Mouse (Mus musculus) ovary, adult 18-20 months (tissue): ENCODE data around the gene Arpc1a.
"Not testable (repeated sequence)": the region's sequence is repeated elsewhere in the genome, so short reads cannot be mapped to it uniquely, and the experiment has no call there.

Experiments
- DNase-seq: peaks from one replicate; pipeline ENCODE4 v3.0.0; 2022; ENCODE audit warnings: low spot score, mixed read lengths

The Arpc1a gene

DNA sequence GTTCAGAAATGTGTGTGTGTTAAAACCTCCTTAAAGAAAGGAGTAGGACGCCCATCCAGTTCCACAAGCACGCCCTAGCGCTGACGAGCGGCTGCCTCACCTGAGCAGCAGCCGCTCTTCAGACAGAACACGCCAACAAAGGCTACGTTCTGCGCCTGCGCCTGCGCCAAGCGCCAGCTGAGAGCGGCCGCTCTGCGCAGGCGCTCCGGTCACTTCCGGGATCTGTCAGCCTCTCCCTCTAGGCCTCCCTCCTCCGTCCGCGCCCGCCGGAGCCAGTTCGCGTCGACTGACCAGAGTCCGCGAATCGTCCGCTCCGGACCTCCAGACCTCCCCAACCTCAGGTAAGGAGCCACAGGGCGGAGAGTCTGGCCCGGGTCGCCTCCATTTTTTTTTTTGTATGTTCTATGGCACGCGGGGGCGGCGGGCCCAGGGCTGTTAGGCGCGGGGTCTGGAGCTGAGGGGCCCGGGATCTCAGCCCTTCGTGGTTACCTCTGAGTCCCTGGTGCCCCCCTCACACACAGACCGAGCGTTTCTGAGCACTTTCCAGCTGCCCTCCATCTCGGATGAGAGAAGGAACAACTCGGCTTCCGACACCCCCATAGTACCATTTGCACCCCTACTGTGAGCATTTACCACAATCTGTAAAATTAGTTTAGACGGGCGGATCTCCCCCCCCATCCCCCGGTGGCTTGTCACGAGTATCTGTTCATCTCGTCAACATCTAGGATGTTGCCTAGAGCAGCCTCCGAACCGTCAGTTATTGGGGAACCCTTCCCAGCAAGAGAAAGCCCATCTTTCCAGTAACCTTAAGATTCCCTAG lies at the start of gene Arpc1a, which contains the start of gene Kpna7:
TSS of gene Arpc1a (plus strand) at position 199 of the 820 bp plus-strand sequence.
TSS of gene Kpna7 (minus strand) at position 399 of the 820 bp plus-strand sequence.
- DNase-seq, result peak; percentile 88

DNA sequence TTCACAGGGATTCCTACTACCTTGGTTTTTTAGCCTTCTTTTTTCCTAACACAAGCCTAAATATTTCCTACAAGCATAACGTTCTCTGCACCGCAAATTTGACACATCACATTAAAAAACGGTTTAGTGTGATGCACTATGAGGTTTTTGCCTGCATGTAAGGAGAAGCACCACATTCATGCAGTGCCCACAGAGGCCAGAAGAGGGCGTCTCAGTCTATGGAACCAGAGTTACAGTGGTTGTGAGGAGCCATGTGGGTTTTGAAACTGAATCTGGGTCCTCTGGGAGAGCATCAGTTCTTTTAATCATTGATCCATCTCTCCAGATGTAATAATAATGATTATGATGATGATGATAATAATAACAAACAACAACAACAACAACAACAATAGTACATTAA lies 42.0 kb upstream of the Arpc1a start:
- no peak for DNase-seq

DNA sequence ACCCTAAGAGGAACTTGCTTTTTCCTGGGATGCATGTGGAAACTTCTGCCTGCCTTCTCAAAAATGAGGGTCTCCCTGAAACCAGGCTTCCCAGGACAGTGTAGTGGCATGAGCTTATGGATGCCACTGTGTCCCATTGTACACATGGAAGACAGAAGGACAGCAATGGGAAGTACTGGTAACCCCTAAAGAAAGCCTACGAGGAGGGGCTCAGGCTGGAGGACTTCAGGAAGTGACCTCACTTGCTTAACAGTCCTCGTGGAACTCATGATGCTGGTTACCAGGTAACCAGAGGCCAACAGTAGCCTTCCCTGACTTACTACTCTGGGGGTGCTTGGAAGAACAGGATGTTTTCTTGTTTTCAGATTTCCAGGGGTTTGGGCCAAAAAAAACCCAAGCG lies 40.9 kb upstream of the Arpc1a start, which contains the start of gene 1700018F24Rik:
TSS of gene 1700018F24Rik (plus strand) at position 301 of the 400 bp plus-strand sequence.
- not testable (repeated sequence) for DNase-seq

DNA sequence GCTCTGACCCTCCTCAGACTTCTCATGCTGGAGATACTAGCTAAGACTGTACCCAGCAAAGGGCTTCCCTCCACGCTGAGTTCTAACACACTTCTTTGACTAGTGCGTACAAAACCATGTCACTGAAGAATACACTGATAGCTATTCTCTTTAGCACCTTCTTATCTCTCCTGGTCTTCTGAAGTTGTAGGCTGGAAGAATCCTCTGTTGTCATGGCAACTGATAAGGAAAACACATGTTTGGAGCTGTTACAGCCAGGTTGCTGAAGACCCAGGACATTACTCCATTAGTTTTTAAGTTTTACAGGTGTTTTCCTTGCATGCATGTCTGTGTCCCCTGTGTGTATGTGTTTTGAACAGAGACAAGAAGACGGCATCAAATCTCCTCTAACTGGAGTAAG lies 29.4 kb upstream of the Arpc1a start:
- DNase-seq, result not testable (repeated sequence)

DNA sequence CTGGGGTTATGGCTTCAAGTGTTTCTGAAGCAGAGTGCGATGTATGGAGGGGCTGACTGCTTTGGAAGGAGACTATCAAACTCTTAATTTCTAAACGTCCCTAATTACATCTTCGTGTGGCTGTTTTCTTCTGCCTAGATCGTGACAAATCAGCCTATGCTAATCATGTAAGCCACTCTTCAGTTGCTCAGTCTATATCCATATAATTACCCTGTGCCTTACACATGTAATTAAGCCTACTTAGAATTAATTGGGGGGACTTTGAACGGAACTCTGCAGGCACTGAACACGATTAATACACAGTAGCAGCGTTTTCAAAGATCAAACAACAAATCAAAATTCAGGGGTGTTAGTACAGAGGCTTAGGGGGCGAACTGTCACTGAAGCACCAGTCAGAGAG lies 25.7 kb upstream of the Arpc1a start:
- DNase-seq, result no peak

DNA sequence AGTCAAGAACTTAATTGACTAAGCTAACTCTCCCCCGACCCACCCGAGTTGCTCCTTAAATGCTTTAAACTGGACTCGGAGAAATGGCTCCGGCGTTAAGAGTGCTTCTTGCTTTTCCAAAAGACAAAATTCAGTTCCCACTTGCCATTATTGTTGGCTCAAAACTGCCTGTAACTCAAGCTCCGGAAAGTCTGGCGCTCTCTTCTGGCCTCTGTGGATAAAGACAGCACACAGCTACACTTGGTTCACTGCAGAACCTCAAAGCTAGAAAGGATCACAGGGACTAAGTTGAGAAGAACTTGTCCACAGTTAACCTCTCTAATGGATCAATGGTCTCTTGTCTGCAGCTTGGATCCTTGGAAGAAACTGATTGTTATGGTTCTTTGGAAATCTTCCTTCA lies 24.9 kb upstream of the Arpc1a start:
- DNase-seq, result no peak

DNA sequence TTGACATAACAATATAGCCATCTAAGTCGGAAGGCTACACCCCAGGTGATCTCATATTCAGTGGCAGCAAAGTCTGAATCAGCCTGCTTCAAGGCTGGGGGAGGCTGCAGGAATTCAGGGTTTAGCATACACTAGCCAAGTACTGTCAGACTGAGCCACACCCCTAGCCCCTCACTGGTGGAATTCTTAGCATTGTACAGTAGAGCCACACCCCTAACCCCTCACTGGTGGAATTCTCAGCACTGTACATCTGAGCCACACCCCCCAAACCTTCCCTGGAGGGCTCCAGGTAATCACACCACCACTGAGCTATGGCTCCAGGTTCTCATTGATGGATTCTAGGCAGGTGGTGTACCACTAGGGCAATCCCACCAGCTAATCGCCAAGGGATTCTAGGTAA lies 24.1 kb upstream of the Arpc1a start:
- DNase-seq, result no peak

DNA sequence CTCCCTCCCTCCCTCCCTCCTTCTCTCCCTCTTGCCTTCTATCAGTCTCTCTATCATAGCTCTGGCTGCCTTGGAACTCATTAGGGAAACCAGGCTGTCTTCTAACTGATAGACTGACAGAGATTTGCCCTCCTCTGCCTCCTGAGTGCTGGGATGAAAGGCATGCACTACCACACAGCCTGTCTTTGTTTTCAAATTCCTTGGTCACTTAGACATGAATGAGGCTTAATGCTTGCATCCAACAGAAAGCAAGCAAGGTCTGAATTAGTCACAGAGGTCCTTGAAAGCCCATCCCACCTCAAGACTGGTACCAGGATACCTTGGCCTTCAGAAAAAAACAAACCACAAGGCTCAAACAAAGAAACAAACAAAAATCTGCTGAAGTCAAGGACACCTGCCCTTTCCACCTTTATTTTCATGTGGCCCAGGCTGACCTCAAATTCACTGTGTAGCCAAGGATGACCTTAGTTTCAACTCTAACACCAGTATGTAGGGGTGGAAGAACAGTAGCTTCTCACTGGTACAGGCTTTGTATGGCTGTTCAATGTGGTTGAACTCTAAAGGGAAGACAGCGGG lies 18.8 kb upstream of the Arpc1a start:
- no peak for DNase-seq

DNA sequence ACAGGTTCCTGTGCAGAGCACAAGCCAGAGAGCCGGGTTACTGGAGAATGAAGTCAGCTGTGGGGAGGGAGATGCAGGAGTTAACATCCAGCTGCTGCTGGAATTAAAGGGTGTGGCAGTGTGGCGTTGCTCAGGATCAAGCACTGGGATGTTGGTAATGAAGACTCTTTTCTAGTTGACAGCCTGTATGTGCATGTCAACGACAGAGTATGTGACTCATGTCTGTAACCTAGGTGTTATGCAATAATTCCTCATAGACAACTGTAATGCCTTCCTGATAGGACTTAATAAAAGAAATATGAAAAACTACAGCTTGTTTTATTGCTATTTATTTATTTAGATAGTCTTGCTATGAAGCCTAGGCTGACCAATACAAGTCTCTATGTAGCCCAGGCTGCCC lies 14.8 kb upstream of the Arpc1a start:
- DNase-seq, result no peak

DNA sequence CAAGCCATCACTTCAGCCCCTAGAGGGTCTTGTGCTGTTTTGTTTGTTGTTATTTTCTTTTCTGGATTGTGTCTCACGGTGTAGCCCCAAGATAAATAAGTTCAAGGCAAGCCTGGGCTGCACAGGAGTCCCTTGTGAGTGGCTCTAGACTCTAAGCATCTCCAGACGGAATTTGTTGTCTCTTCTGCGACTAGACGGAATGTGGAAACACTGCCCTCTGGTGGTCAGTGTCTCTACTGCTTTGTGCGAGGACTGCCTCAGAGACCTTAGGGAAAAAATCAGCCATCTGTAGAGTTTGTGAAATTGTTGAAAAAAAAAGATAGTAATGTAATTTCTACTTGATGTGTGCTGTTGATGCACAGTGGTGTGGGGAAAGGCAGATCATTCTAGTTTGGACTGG lies 13.9 kb upstream of the Arpc1a start:
- DNase-seq, result peak; percentile 12

DNA sequence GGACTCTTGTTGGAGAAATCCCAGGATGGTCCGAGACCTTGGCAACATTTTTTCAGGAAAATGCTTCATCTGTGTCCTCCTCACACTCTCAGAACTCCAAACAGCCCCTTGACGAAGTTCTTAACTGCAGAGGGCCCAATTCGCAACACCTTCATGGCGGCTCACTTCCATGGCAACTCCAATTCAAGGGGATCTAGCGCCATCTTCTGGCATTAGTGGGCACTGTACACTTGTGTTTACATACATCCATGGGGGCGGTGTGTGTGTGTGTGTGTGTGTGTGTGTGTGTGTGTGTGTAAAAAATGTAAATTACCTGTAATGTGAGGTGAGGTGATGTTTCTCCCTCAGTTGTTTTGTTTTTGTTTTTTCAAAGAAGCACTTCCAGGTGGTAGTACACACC lies 12.3 kb upstream of the Arpc1a start:
- no peak for DNase-seq

DNA sequence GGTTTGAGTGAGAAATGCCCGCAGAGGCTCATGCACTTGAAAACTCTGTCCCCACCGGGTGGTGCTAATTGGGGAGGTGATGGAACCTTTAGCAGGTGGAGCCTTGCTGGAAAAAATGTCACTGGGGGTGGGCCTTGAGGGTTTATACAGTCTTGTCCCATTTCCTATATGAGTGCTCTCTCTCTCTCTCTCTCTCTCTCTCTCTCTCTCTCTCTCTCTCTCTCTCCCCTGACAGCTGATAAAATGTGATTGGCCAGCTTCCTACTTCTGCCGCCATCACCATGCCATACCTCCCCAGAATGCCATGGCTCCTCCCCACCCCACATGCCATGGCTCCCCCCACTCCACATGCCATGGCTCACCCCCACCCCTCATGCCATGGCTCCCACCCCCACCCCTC lies 8.5 kb upstream of the Arpc1a start:
- no peak for DNase-seq

DNA sequence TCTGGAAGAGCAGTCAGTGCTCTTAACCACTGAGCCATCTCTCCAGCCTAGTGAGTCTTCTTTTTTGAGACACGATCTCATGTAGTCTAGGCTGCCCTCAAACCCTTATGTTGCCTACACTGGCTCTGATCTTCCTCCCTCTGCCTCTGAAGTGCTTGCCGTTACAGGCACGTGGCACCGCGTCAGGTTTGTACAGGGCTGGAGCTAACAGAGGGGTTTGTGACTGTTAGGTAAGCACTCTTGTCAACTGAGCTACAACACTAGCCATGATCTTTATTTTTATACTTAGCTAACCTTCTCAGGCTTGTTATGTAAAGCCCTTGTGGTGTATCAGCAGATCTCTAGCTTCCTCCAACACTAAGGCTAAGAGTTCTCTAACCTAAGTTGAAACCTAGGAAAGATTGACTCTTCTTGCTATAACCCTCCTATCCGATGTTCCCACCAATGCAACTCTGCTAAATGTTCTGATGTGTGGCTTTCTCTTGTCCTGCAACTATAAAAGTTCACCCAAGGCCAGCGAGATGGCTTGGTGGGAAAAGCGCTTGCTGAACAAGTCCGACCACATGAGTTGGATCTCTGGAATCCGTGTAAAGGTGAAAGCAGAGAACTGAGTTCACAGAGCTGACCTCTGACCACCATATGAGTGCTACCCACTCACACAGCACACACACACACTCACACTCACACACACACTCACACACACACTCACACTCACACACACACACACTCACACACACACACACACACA lies 1.6 kb upstream of the Arpc1a start:
- no peak for DNase-seq

DNA sequence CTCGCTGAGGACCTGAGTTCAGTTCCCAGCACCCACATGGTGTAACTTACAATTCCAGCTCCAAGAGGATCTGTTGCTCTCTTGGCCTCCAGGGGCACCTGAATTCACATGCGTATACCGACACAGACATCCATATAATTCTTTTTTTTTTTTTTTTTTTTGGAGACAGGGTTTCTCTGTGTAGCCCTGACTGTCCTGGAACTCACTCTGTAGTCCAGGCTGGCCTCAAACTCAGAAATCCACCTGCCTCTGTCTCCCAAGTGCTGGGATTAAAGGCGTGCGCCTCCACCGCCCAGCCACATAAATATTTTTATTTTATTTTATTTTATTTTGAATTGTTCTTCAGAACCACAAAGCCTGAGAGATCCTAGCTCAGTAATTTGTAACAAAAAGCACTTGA lies 429 bp upstream of the Arpc1a start:
- DNase-seq, result not testable (repeated sequence)

DNA sequence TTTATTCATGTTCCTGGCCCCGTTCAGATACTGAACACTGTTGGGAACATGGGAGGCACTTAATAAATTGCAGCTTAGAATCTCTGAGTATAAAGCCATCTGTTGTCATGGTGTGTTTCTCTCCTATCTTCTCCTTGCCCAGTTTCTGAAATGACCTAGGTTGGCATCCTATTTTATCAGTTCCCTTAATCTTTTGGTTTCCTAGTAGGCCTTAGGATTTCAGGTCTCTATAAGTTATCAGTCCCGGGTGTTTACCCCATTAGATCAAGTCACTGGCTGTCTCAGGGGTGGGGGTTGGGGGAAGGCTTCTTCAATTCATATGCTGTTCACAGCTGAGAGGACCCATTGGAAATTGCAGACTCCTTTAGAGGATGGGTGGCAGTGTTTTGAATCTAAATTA lies 1.2 kb downstream of the Arpc1a start:
- DNase-seq, result no peak

DNA sequence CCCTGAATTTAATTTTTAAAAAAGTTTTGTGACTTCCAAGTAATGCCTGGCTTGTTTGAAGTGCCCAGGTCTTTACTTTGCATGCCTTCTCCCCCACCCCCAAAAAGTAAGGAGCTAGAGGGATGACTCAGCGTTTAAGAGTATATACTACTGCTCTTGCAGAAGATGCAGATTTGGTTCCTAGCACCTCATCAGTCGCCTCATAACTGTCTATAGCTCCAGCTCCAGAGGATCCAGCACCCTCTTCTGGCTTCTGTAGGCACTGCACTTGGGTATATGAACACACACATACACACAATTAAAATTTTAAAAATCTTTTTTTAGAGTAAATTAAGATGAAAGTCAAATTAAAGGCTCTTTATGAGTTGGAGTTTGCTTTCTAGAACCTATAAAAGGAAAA lies 4.6 kb downstream of the Arpc1a start:
- no peak for DNase-seq

DNA sequence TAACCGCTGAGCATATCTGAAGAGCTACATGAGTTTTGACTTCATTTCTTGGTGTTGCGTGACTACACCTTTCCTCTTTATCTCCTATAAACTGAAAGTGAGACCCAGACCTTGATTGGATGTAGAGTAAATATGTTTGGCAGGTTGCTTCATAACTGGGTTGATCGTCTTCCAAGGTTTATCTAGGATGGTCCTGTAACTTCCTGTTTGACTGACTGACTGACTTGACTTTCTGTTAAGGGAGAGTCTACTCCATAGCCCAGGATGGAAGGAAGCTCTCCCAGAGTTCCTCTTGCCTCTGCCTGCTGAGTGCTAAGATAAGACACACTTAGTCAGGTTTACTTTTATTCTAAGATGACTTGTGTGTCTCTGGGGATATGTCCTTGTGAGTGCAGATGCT lies 6.2 kb downstream of the Arpc1a start:
- no peak for DNase-seq

DNA sequence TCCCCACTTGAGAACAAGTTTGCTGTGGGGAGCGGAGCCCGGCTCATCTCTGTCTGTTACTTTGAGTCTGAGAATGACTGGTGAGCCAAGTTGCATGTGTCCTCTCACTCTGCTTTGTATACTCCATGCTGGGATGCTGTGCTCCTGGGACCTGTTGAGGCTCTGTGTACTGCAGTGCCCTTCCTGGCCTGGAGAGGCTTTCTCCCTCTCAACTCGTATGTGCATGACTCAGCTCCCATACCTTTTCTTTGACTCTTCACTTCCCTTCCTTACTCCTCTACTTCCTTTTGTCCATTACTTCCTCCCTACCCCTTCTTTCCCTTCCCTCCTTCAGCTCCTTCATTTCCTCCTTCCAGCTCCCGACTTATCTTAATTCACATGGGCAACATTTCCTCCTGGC lies 12.6 kb downstream of the Arpc1a start:
- no peak for DNase-seq

DNA sequence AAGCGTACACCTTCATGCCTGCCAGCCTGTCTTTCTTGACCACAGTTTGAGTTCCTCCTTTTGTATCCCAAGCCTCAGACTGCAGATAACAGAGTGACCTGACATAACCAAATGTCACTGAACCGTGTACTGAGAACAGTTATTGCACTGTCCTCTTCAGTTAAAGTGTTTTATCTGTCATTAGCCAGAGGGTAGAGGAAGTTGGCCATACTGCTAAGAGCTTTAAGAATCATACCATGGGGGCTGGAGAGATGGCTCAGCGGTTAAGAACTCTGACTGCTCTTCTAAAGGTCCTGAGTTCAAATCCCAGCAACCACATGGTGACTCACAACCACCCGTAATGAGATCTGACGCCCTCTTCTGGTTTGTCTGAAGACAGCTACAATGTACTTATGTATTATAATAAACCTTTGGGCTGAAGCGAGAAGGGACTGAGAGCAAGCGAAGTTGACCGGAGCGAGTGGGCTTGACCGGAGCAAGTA lies 14.8 kb downstream of the Arpc1a start:
- DNase-seq, result no peak

DNA sequence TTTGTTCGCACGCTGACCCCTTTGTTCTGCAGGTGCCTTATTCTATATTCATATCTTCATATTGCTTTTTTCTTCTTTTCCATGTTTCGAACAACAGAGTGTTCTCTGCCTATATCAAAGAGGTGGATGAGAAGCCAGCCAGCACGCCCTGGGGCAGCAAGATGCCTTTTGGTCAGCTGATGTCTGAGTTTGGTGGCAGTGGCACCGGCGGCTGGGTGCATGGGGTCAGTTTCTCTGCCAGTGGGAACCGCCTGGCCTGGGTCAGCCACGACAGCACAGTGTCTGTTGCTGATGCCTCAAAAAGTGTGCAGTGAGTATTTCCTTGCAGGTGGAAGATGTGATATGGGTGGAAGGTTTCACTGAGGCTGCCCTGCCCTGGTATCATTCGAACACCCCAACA lies 17.3 kb downstream of the Arpc1a start:
- DNase-seq, result no peak

DNA sequence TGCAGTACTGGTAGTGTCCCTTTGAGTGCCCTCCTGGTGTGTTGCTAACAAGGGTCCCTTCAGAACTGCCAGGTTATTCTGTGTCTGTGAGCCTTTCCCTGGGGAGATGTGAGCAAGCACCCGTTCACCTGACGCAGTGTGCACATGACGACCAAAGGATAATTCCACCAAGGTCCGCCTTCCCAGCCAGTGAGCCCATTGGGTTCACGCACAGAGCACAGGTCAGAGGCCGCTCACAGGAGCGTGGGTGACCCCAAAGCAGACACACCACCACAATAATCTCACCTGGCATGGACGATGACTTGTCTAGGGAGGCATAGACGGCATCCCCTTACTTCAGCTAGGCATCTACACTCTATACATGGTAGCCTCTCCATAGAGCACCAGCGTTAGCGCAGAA lies 17.8 kb downstream of the Arpc1a start:
- not testable (repeated sequence) for DNase-seq

DNA sequence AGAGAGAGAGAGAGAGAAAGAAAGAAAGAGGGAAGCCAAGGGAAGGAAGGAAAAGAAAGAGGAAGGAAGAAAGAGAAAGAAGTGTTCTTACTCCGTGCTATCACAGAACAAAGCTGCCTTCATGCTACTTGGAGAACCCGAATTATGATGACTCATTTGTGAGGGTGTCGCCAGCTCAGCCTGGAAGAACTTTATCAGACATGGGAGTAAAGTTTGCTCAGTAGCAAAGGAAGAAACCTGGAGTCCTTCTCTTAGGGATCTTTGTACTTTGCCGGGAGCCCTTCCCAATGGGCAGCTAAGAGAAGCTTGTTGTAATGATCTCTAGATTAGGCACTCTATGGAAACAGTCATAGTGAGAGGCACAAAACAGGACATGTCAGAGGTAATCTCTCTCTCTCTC lies 19.1 kb downstream of the Arpc1a start:
- no peak for DNase-seq

DNA sequence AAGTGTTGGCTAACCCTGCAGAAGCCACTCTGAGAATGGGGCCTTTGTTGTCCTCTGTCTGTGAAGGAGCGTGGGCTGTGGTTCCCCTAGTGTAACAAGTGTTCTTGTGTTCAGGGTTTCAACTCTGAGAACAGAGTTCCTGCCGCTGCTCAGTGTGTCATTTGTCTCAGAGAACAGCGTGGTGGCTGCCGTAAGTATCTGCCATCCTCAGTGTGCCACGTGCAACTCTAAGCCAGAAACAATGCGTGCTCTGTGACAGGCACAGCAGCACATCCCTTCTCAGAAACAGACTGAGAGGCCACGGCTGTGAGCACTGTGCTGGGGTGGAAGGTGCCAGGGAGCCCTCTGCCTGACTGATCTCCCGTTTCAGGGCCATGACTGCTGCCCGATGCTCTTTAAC lies 20.7 kb downstream of the Arpc1a start:
- DNase-seq, result no peak
